Mouse (Mus musculus) hindbrain, embryonic 15.5 days (tissue): ENCODE results near the gene Klra1. TPM values are rescaled to one million over a fixed set of nuclear protein-coding genes. Genes with fewer than 3 reads are reported as not detected.
"Not testable (repeated sequence)": the region's sequence is repeated elsewhere in the genome, so short reads cannot be mapped to it uniquely, and the experiment has no call there.

Experiments used
- ATAC-seq: fragments of 200-750 bp; cut with Nextera tagmentation; 2 replicates; pipeline ENCODE4 v1.8.0; 2017; ENCODE audit warnings: low read depth, moderate number of reproducible peaks, moderate TSS enrichment; ENCODE audit not compliant: low FRiP score
- H3K27ac ChIP-seq: fragments of 300-500 bp; sonication (generic); replicated peaks from 2 replicates; pipeline ENCODE4 v1.5.1; 2015; ENCODE audit warnings: mild to moderate bottlenecking, inconsistent platforms
- H3K27me3 ChIP-seq: fragments of 300-500 bp; sonication (generic); 2 replicates; pipeline ENCODE4 v1.6.1; 2015; ENCODE audit warnings: control low read depth, inconsistent platforms
- H3K36me3 ChIP-seq: fragments of 300-500 bp; sonication (generic); 2 replicates; pipeline ENCODE4 v1.6.1; 2015; ENCODE audit warnings: control low read depth, inconsistent platforms
- H3K4me1 ChIP-seq: fragments of 300-500 bp; sonication (generic); replicated peaks from 2 replicates; pipeline ENCODE4 v1.6.1; 2015; ENCODE audit warnings: control low read depth, inconsistent platforms
- H3K4me2 ChIP-seq: fragments of 300-500 bp; sonication (generic); 2 replicates; pipeline ENCODE4 v1.6.1; 2015; ENCODE audit warnings: moderate library complexity, mild to moderate bottlenecking, inconsistent platforms
- H3K4me3 ChIP-seq: fragments of 300-500 bp; sonication (generic); 2 replicates; pipeline ENCODE4 v1.5.1; 2015; ENCODE audit warnings: mild to moderate bottlenecking, inconsistent platforms
- H3K9ac ChIP-seq: fragments of 300-500 bp; sonication (generic); 2 replicates; pipeline ENCODE4 v1.6.1; 2015; ENCODE audit warnings: inconsistent platforms
- H3K9me3 ChIP-seq: fragments of 300-500 bp; sonication (generic); 2 replicates; pipeline ENCODE4 v1.6.1; 2016; ENCODE audit warnings: control low read depth, inconsistent platforms
- WGBS: fragments of 180-500 bp; shearing (Covaris S2); methylation state at CpG from one replicate; pipeline ENCODE4 v1.1.7; 2015; 5-methylcytosine and 5-hydroxymethylcytosine counted together
- polyA plus RNA-seq: library from polyadenylated mRNA; unstranded; fragments of >200 nt; fragmentation: Nextera tagmentation; extraction: Ambion mirVana; gene quantifications from 2 replicates; pipeline ENCODE4 v1.2.1, GENCODE M21; 2015

Klra1 gene
- not detected in 2 replicates for polyA plus RNA-seq

DNA sequence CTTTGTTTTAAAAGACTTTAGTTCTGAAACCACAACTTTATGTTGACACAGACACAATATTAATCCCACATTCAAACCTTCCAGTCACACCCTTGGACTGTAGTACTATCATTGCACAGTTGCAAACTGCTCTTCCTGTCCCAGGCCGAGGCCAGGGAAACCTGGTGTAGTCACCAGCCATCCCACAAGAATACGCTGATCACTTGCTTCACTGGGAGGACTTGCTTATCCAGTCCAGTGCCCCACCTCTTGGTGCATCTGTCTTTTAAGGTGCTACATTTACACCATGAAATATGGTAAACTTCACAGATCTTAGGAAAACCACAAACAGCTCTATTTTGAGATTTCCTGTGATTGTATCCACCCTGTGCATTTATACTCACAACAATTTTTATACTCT is at the start of gene Klra1:
Gene Klra1, minus strand, starts transcription at position 125 of the 400 bp plus-strand sequence.
- no peak for ATAC-seq
- no peaks in the 10 kb centered on the region; the same call in 1 of the 2 replicates for H3K9me3 ChIP-seq
- H3K4me2 ChIP-seq = no peak within 1 kb of the TSS
- no peaks in the 10 kb centered on the region for H3K36me3 ChIP-seq
- no peak within 1 kb of the TSS for H3K9ac ChIP-seq
- H3K4me3 ChIP-seq = no peak within 1 kb of the TSS
- 85% methylated on average over 2 of the region's 2 CpGs for WGBS
- H3K4me1 ChIP-seq = no peaks in the 10 kb centered on the region
- H3K27ac ChIP-seq = no peak within 1 kb of the TSS
- no peaks in the 10 kb centered on the region for H3K27me3 ChIP-seq

DNA sequence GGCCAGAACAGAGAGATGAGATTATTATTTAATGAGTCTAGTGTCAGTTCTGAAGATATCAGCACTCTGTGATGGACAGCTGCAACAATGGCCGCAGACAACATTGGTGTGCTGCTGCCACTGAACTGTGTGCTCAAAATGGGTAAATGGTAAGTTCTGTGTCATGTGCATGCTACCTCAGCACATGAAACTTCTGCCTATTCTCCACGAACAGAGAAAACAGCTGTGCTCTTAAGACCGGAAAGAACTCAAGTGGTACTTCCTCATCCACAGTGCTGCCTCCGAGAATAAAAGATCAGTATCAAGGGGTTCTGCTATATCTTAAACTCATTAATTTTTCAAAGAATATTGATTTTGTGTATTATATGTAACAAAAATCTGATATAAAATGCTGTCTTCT is 42.8 kb upstream of the Klra1 start:
- WGBS = 89% methylated on average over 4 of the region's 4 CpGs
- ATAC-seq = no peak
- no peak overlapping the region for H3K9ac ChIP-seq

DNA sequence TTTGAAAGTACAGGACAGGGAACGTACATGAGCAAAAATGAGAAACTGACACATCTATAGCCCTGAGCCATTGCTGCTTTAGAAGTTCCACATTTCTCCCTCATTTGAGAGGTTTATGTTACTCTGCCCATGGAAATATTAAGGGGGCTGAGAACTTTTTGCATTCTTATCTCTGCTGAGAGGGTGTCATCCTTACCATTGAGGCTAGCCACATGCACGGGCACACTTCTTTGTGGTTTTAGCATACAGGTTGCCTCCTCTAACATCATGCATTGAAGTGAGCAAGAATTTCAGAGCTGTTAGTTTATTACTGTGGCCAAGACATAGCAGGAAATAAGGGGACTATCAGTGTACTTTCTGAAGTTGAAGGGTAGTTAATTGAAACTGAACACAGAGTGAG is 32.5 kb upstream of the Klra1 start:
- Histone ChIP-seq H3K27me3 (no peaks in the 10 kb centered on the region), H3K4me3 (no peak overlapping the region), H3K4me2 (no peak overlapping the region), H3K36me3 (no peaks in the 10 kb centered on the region), H3K9me3 (peaks cover 16% of the 10 kb centered on the region), H3K9ac (no peak overlapping the region), H3K27ac (no peak overlapping the region), H3K4me1 (no peaks in the 10 kb centered on the region)
- 90% methylated on average over 2 of the region's 2 CpGs for WGBS
- no peak for ATAC-seq

More for the DNA sequence above, 42.8 kb upstream of the Klra1 start:
- Histone ChIP-seq H3K9me3 (0 out of 2 replicates have a peak, but pooled peaks cover 3% of the 10 kb centered on the region), H3K27me3 (no peaks in the 10 kb centered on the region), H3K4me3 (no peak overlapping the region), H3K27ac (no peak overlapping the region), H3K4me1 (no peaks in the 10 kb centered on the region), H3K4me2 (no peak overlapping the region), H3K36me3 (no peaks in the 10 kb centered on the region)

DNA sequence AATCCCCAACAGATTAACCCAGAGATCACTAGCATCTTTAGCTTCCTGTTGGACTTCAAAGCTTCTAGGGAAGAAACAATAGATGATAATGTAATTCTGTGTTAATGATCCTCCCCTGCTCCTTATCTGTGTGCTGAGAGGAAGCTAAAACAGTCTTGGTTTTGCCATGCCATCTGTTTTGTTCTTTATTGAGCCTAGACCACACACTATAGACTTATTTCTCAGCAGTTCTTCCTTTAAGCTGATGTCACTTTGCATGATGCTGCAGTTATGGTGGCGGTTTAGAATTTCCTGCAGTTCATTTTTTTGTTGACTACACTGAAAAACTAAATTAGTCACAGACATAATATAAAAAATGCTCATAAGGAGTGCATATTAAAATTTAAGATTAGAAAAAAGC is 18.2 kb upstream of the Klra1 start:
- Histone ChIP-seq H3K9me3 (peaks cover 7% of the 10 kb centered on the region), H3K27me3 (no peaks in the 10 kb centered on the region), H3K4me3 (no peak overlapping the region), H3K27ac (no peak overlapping the region), H3K4me2 (no peak overlapping the region), H3K36me3 (no peaks in the 10 kb centered on the region), H3K4me1 (no peaks in the 10 kb centered on the region), H3K9ac (no peak overlapping the region)
- 70% methylated on average over 1 of the region's 1 CpGs for WGBS
- ATAC-seq = no peak

DNA sequence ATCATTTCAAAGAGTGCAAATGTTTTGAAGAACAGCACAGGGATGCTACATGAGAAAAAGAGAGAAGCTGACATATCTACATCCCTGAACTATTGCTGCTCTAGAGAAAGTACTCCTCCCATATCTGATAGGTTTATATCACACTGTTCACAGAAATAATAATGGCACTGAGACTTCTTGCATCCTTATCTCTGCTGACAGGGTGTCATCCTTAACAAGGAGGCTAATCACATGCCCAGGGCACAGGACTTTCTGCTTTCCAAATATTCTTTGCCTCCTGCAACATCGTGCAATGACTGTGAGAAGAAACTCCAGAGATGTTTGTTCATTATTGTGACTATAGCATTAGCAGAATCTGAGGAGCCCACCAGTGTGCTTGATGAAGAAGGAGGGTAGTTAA is 871 bp downstream of the Klra1 start:
- Histone ChIP-seq H3K4me2 (no peak overlapping the region), H3K27me3 (no peaks in the 10 kb centered on the region), H3K36me3 (no peaks in the 10 kb centered on the region), H3K27ac (no peak overlapping the region), H3K9ac (no peak overlapping the region), H3K4me3 (no peak overlapping the region), H3K9me3 (no peaks in the 10 kb centered on the region; the same call in 1 of the 2 replicates), H3K4me1 (no peaks in the 10 kb centered on the region)
- 67% methylated on average over 1 of the region's 1 CpGs for WGBS
- no peak for ATAC-seq

DNA sequence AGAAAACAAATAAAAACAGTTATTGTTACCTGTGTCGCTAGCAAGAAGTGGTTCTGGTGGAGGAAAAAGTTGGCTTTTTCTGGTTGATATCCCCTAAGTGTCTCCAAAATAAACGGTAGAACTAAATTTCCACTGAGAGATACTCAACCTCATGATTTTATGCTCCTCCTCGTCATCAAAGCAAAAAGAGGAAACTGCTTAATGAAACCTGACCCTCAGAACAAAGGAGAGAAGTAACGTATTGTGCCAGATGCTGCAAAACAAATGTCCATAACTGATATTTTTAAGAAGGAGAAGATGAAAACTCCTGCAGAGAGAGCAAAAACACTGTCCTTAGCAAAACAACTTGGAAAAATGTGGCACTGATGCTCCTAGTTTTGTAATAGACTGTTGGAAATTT is 4.3 kb downstream of the Klra1 start:
- H3K9me3 ChIP-seq = 0 out of 2 replicates have a peak, but pooled peaks cover 3% of the 10 kb centered on the region
- WGBS = 84% methylated on average over 4 of the region's 4 CpGs
- no peak for ATAC-seq
- no peak overlapping the region for H3K9ac ChIP-seq
- no peaks in the 10 kb centered on the region for H3K27me3 ChIP-seq
- no peak overlapping the region for H3K4me2 ChIP-seq
- H3K36me3 ChIP-seq = no peaks in the 10 kb centered on the region
- H3K4me1 ChIP-seq = no peaks in the 10 kb centered on the region
- no peak overlapping the region for H3K4me3 ChIP-seq
- H3K27ac ChIP-seq = no peak overlapping the region

DNA sequence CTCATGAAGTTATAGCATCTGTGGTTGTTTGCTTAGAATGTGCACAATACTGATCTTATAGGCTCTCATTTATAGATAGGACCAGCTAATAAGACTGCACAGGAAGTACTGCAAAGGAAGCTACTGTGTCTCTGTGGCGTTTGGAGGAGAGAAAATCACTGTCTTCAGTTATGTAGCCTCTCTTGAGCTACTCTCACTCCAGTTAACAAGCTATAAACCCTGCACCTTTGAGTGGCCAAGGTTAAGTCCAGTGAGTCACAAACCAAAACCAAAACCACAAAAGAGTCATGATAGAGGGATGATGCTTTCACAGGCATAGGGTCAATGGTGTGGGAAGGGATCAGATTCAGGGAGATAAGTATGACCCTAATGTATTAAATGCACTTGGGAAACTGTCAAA is 41.3 kb downstream of the Klra1 start:
- H3K27me3 ChIP-seq, H3K4me1 ChIP-seq, H3K9ac ChIP-seq, ATAC-seq, H3K36me3 ChIP-seq, H3K9me3 ChIP-seq, H3K27ac ChIP-seq, H3K4me2 ChIP-seq, H3K4me3 ChIP-seq: not testable (repeated sequence)
- 30% methylated on average over 1 of the region's 1 CpGs for WGBS

DNA sequence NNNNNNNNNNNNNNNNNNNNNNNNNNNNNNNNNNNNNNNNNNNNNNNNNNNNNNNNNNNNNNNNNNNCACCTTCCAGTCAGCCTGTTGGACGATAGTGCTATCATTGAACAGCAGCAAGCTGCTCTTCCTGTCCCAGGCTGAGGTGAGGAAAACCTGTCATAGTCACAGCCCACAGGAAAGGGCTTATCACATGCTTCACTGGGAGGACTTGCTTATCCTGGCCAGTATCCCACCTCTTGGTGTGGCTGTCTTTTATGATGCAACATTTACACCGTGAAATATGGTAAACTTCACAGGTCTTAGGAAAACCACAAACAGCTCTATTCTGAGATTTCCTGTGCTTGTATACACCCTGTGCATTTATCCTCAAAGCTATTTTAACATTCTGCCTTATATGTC is 44.7 kb downstream of the Klra1 start:
- not testable (repeated sequence) for H3K9ac ChIP-seq, H3K4me2 ChIP-seq, H3K27ac ChIP-seq, H3K27me3 ChIP-seq, ATAC-seq, H3K9me3 ChIP-seq, H3K4me3 ChIP-seq, H3K4me1 ChIP-seq, H3K36me3 ChIP-seq
- 90% methylated on average over 2 of the region's 2 CpGs for WGBS

DNA sequence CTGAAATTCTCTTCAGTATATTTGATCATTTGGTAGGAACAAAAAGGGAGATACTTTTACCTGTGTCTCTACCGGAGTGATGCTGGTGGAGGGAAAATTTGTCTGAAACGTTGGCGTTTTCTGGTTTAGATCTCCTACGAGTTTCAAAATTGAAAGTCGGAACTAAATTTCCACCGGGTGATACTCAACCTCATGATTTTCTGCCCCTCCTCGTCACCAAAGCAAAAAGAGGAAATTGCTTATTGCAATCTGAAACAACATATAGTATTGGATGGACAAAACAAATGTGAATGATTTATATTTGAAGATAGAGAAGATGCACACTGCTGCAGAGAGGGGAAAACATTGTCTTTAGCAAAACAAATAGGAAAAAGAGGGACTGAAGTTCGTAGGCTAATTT is 49.3 kb downstream of the Klra1 start, which contains the start of gene Klra3:
Gene Klra3, minus strand, starts transcription at position 164 of the 400 bp plus-strand sequence.
- Histone ChIP-seq H3K27ac (no peak within 1 kb of the TSS), H3K4me1 (no peaks in the 10 kb centered on the region), H3K9ac (no peak within 1 kb of the TSS), H3K4me3 (no peak within 1 kb of the TSS), H3K27me3 (no peaks in the 10 kb centered on the region), H3K36me3 (no peaks in the 10 kb centered on the region), H3K9me3 (peaks cover 6% of the 10 kb centered on the region; the same call in 1 of the 2 replicates), H3K4me2 (no peak within 1 kb of the TSS)
- no peak for ATAC-seq
- 91% methylated on average over 8 of the region's 8 CpGs for WGBS

Other genes starting within 250 kb of the Klra1 start
- gene Klra9, start 193.8 kb downstream of the Klra1 start, polyA plus RNA-seq = not detected in 2 replicates
- gene Klra7, start 153.6 kb downstream of the Klra1 start, polyA plus RNA-seq = not detected in 2 replicates
- gene Klra10, start 104.9 kb downstream of the Klra1 start, polyA plus RNA-seq = not detected in 2 replicates
- not detected in 2 replicates for gene Klra3, start 49.3 kb downstream of the Klra1 start, polyA plus RNA-seq